Mouse (Mus musculus) heart, embryonic 16.5 days (tissue): ENCODE measurements around the gene Plscr5. TPM values are rescaled to one million over a fixed set of nuclear protein-coding genes. Genes with fewer than 3 reads are reported as not detected.

Experiments
- ATAC-seq: fragments of 200-750 bp; cut with Nextera tagmentation; replicated peaks from 2 replicates; pipeline ENCODE4 v1.8.0; 2017; ENCODE audit warnings: moderate number of reproducible peaks; ENCODE audit not compliant: insufficient read depth, low FRiP score; ENCODE audit errors: extremely low read depth
- H3K27ac ChIP-seq: fragments of 300-500 bp; sonication (generic); 2 replicates; pipeline ENCODE4 v1.5.1; 2014; ENCODE audit warnings: mild to moderate bottlenecking, low read length, control low read depth, moderate library complexity
- H3K27me3 ChIP-seq: fragments of 300-500 bp; sonication (generic); 2 replicates; pipeline ENCODE4 v1.6.1; 2014; ENCODE audit warnings: low read length, mixed read lengths; ENCODE audit not compliant: control insufficient read depth, insufficient read depth
- H3K36me3 ChIP-seq: fragments of 300-500 bp; sonication (generic); 2 replicates; pipeline ENCODE4 v1.6.1; 2014; ENCODE audit not compliant: control insufficient read depth, insufficient read depth
- H3K4me1 ChIP-seq: fragments of 300-500 bp; sonication (generic); 2 replicates; pipeline ENCODE4 v1.6.1; 2014; ENCODE audit warnings: low read length, mixed read lengths; ENCODE audit not compliant: control insufficient read depth, insufficient read depth
- H3K4me2 ChIP-seq: fragments of 300-500 bp; sonication (generic); 2 replicates; pipeline ENCODE4 v1.6.1; 2014; ENCODE audit warnings: low read depth, mild to moderate bottlenecking, control low read depth, low read length
- H3K4me3 ChIP-seq: fragments of 300-500 bp; sonication (generic); 2 replicates; pipeline ENCODE4 v1.5.1; 2014; ENCODE audit warnings: mild to moderate bottlenecking, control low read depth, low read length
- H3K9ac ChIP-seq: fragments of 300-500 bp; sonication (generic); 2 replicates; pipeline ENCODE4 v1.6.1; 2014; ENCODE audit warnings: low read length, control low read depth
- H3K9me3 ChIP-seq: fragments of 300-500 bp; sonication (generic); replicated peaks from 2 replicates; pipeline ENCODE4 v1.6.1; 2016; ENCODE audit warnings: low read length; ENCODE audit not compliant: control insufficient read depth
- WGBS: fragments of 180-500 bp; shearing (Covaris S2); extraction: QIAGEN DNeasy Blood & Tissue Kit; methylation state at CpG from one replicate; pipeline ENCODE4 v1.1.7; 2014; 5-methylcytosine and 5-hydroxymethylcytosine counted together
- polyA plus RNA-seq: library from polyadenylated mRNA; unstranded; fragments of >200 nt; fragmentation: Nextera tagmentation; extraction: Ambion mirVana; gene quantifications from 2 replicates; pipeline ENCODE4 v1.2.1, GENCODE M21; 2015

Gene Plscr5
- polyA plus RNA-seq, 1 experiment from 2014 or later, result not detected

DNA sequence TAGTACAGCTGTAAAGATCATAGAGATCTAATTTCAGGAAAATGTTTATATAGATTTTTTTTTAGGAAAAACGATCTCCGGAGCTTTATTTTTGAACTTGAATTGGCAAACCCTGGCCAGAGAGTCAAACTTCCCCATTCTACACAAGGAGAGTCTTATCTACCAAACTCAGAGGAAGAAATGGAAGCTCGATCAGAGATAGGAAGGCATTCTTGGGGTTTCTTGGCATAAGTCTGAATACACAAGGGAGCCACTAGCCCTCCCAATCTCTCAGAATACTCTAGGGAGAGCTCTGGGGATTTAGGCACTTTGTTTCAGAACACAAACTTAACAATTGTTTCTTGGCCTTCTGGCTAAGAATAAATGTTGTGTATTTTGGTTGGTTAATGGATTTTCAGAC is 27.4 kb downstream of the Plscr5 start:
- Histone ChIP-seq H3K4me3 (no peak overlapping the region), H3K27ac (no peak overlapping the region), H3K27me3 (no peaks in the 10 kb centered on the region), H3K9ac (no peak overlapping the region), H3K36me3 (no peaks in the 10 kb centered on the region), H3K4me1 (no peaks in the 10 kb centered on the region), H3K9me3 (no peaks in the 10 kb centered on the region), H3K4me2 (no peak overlapping the region)
- no peak for ATAC-seq
- WGBS, result 34% methylated on average over 3 of the region's 3 CpGs

DNA sequence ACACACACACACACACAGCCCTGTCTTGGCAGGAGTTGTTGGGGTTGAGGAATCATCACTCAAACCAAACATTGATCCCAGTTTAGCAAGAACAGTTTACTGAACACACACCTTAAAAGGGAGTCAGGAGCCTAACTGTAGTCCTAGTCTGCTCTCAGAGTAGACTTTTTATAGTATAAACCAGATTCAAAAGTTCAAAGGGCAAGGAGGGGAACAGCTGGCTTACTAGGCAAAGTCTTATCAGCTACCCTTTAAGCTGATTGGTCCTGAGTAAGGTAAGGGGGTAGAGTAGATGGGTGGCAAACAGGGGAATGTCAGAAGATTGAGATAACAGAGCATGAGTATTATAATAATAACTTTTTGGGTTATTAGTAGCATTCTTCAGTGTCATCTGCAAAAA is 28.7 kb downstream of the Plscr5 start:
- H3K4me1 ChIP-seq, result no peaks in the 10 kb centered on the region
- H3K27me3 ChIP-seq, result no peaks in the 10 kb centered on the region
- no peak for ATAC-seq
- H3K4me3 ChIP-seq, result no peak overlapping the region
- H3K9ac ChIP-seq, result no peak overlapping the region
- H3K4me2 ChIP-seq, result no peak overlapping the region
- H3K9me3 ChIP-seq, result no peaks in the 10 kb centered on the region
- H3K36me3 ChIP-seq, result no peaks in the 10 kb centered on the region
- no peak overlapping the region for H3K27ac ChIP-seq

GRCm38 (mm10) chr9:92224598-92225231 is 32.0 kb downstream of the Plscr5 start:
- Histone ChIP-seq H3K4me2 (no peak overlapping the region), H3K36me3 (no peaks in the 10 kb centered on the region), H3K27ac (no peak overlapping the region), H3K4me3 (no peak overlapping the region), H3K4me1 (no peaks in the 10 kb centered on the region), H3K9me3 (no peaks in the 10 kb centered on the region), H3K27me3 (no peaks in the 10 kb centered on the region), H3K9ac (no peak overlapping the region)
- no peak for ATAC-seq
- 92% methylated on average over 1 of the region's 1 CpGs for WGBS

- ATAC-seq, result no peak
Observed at GRCm38 (mm10) chr9:92226127-92226655, 33.5 kb downstream of the Plscr5 start.

GRCm38 (mm10) chr9:92226795-92227194 is 34.1 kb downstream of the Plscr5 start:
- no peaks in the 10 kb centered on the region for H3K36me3 ChIP-seq
- no peaks in the 10 kb centered on the region for H3K27me3 ChIP-seq
- no peak overlapping the region for H3K4me3 ChIP-seq
- 80% methylated on average over 3 of the region's 3 CpGs for WGBS
- H3K4me2 ChIP-seq, result no peak overlapping the region
- no peaks in the 10 kb centered on the region for H3K4me1 ChIP-seq
- no peak overlapping the region for H3K27ac ChIP-seq
- H3K9me3 ChIP-seq, result no peaks in the 10 kb centered on the region
- no peak for ATAC-seq
- no peak overlapping the region for H3K9ac ChIP-seq

More at GRCm38 (mm10) chr9:92226127-92226655, 33.5 kb downstream of the Plscr5 start:
- Histone ChIP-seq H3K36me3 (no peaks in the 10 kb centered on the region), H3K9me3 (no peaks in the 10 kb centered on the region), H3K27me3 (no peaks in the 10 kb centered on the region), H3K4me1 (no peaks in the 10 kb centered on the region), H3K4me3 (no peak overlapping the region), H3K27ac (no peak overlapping the region), H3K4me2 (no peak overlapping the region), H3K9ac (no peak overlapping the region)
- WGBS, result 70% methylated on average over 3 of the region's 3 CpGs

- no peak for ATAC-seq
- H3K4me3 ChIP-seq, result no peak overlapping the region
- no peaks in the 10 kb centered on the region for H3K36me3 ChIP-seq
- no peaks in the 10 kb centered on the region for H3K27me3 ChIP-seq
- 80% methylated on average over 16 of the region's 16 CpGs for WGBS
- no peak overlapping the region for H3K9ac ChIP-seq
- no peaks in the 10 kb centered on the region for H3K9me3 ChIP-seq
- H3K4me2 ChIP-seq, result no peak overlapping the region
- no peaks in the 10 kb centered on the region for H3K4me1 ChIP-seq
- no peak overlapping the region for H3K27ac ChIP-seq
Observed at GRCm38 (mm10) chr9:92228867-92229832, 36.4 kb downstream of the Plscr5 start.

- 29% methylated on average over 2 of the region's 2 CpGs for WGBS
- H3K9ac ChIP-seq, result no peak overlapping the region
- H3K27ac ChIP-seq, result no peak overlapping the region
- H3K27me3 ChIP-seq, result no peaks in the 10 kb centered on the region
- H3K4me1 ChIP-seq, result no peaks in the 10 kb centered on the region
- ATAC-seq, result no peak
- H3K4me3 ChIP-seq, result no peak overlapping the region
- H3K9me3 ChIP-seq, result no peaks in the 10 kb centered on the region
- H3K36me3 ChIP-seq, result no peaks in the 10 kb centered on the region
- H3K4me2 ChIP-seq, result no peak overlapping the region
Observed at GRCm38 (mm10) chr9:92229833-92230205, 37.1 kb downstream of the Plscr5 start.

DNA sequence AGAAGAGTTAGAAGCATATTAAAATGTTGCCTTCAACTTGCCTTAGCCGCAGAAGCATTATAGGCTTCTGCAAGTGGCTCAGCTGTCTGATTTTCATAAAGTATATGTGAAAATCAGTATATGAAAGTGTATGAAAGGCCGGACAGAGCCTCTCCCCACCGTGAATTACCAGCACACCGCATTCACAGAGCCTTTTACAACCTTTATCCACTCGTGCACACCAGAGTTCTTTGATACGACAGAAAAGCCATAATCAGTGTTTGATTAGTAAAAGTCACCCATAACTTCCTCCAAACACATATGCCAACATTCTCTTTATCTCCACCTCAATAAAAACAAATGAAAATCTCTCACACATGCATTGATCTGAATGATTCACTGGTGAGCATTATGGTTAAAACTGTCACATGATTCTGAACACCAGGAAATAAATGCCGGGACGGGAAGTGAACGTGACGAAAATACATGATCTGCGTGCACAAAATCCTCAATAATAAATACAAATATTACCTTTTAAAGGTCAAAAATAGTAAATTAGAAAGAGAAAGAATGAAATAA is 42.2 kb downstream of the Plscr5 start:
- no peak for ATAC-seq
- Histone ChIP-seq H3K4me2 (no peak overlapping the region), H3K27me3 (no peaks in the 10 kb centered on the region), H3K36me3 (no peaks in the 10 kb centered on the region), H3K4me3 (no peak overlapping the region), H3K9me3 (no peaks in the 10 kb centered on the region), H3K9ac (no peak overlapping the region), H3K27ac (no peak overlapping the region), H3K4me1 (no peaks in the 10 kb centered on the region)
- 87% methylated on average over 11 of the region's 11 CpGs for whole genome bisulfite sequencing
